Mouse (Mus musculus) embryonic facial prominence, embryonic 15.5 days (tissue): ENCODE measurements around the gene Abca3. TPM values are rescaled to one million over a fixed set of nuclear protein-coding genes. Genes with fewer than 3 reads are reported as not detected.

Experiments
- ATAC-seq: fragments of 200-750 bp; cut with Nextera tagmentation; 2 replicates; pipeline ENCODE4 v1.8.0; 2017; ENCODE audit warnings: low read depth, moderate TSS enrichment; ENCODE audit not compliant: insufficient number of reproducible peaks, low FRiP score, low TSS enrichment
- H3K27ac ChIP-seq: fragments of 300-500 bp; sonication (generic); replicated peaks from 2 replicates; pipeline ENCODE4 v1.5.1; 2015; ENCODE audit warnings: mild to moderate bottlenecking, inconsistent platforms
- H3K27me3 ChIP-seq: fragments of 300-500 bp; sonication (generic); 2 replicates; pipeline ENCODE4 v1.6.1; 2015; ENCODE audit warnings: inconsistent platforms
- H3K36me3 ChIP-seq: fragments of 300-500 bp; sonication (generic); 2 replicates; pipeline ENCODE4 v1.6.1; 2015; ENCODE audit warnings: mild to moderate bottlenecking, inconsistent platforms
- H3K4me1 ChIP-seq: fragments of 300-500 bp; sonication (generic); 2 replicates; pipeline ENCODE4 v1.6.1; 2015; ENCODE audit warnings: inconsistent platforms
- H3K4me2 ChIP-seq: fragments of 300-500 bp; sonication (generic); replicated peaks from 2 replicates; pipeline ENCODE4 v1.6.1; 2015; ENCODE audit warnings: mild to moderate bottlenecking, inconsistent platforms
- H3K4me3 ChIP-seq: fragments of 300-500 bp; sonication (generic); replicated peaks from 2 replicates; pipeline ENCODE4 v1.5.1; 2015; ENCODE audit warnings: mild to moderate bottlenecking, inconsistent platforms
- H3K9ac ChIP-seq: fragments of 300-500 bp; sonication (generic); 2 replicates; pipeline ENCODE4 v1.6.1; 2015; ENCODE audit warnings: inconsistent platforms
- H3K9me3 ChIP-seq: fragments of 300-500 bp; sonication (generic); replicated peaks from 2 replicates; pipeline ENCODE4 v1.6.1; 2016; ENCODE audit warnings: inconsistent platforms
- WGBS: fragments of 180-500 bp; shearing (Covaris S2); methylation state at CpG from one replicate; pipeline ENCODE4 v1.1.7; 2015; 5-methylcytosine and 5-hydroxymethylcytosine counted together
- polyA plus RNA-seq: library from polyadenylated mRNA; unstranded; fragments of >200 nt; fragmentation: Nextera tagmentation; extraction: Ambion mirVana; gene quantifications from 2 replicates; pipeline ENCODE4 v1.2.1, GENCODE M21; 2015

Gene Abca3
- polyA plus RNA-seq, 1 experiment from 2014 or later: 8.3 TPM

GRCm38 (mm10) chr17:24355284-24355683, 3.5 kb downstream of the Abca3 start:
- Histone ChIP-seq H3K36me3 (no peaks in the 10 kb centered on the region), H3K27me3 (peaks cover 14% of the 10 kb centered on the region), H3K9me3 (no peaks in the 10 kb centered on the region), H3K27ac (no peak overlapping the region), H3K4me2 (no peak overlapping the region), H3K4me3 (no peak overlapping the region), H3K9ac (no peak overlapping the region), H3K4me1 (peaks cover 19% of the 10 kb centered on the region)
- whole genome bisulfite sequencing: 80% methylated on average over 8 of the region's 8 CpGs
- no peak for ATAC-seq

- Histone ChIP-seq H3K4me2 (no peak overlapping the region), H3K9me3 (no peaks in the 10 kb centered on the region), H3K27ac (no peak overlapping the region), H3K4me3 (no peak overlapping the region), H3K27me3 (no peaks in the 10 kb centered on the region), H3K9ac (no peak overlapping the region), H3K36me3 (no peaks in the 10 kb centered on the region), H3K4me1 (no peaks in the 10 kb centered on the region)
- WGBS: 89% methylated on average over 8 of the region's 8 CpGs
- ATAC-seq: no peak
These were observed 7.3 kb downstream of the Abca3 start for GRCm38 (mm10) chr17:24359006-24359405.

GRCm38 (mm10) chr17:24359903-24360302, 8.2 kb downstream of the Abca3 start:
- Histone ChIP-seq H3K9ac (no peak overlapping the region), H3K36me3 (no peaks in the 10 kb centered on the region), H3K4me2 (no peak overlapping the region), H3K4me3 (no peak overlapping the region), H3K4me1 (no peaks in the 10 kb centered on the region), H3K9me3 (no peaks in the 10 kb centered on the region), H3K27ac (no peak overlapping the region), H3K27me3 (no peaks in the 10 kb centered on the region)
- WGBS: 76% methylated on average over 2 of the region's 2 CpGs
- no peak for ATAC-seq

GRCm38 (mm10) chr17:24360841-24361240, 9.1 kb downstream of the Abca3 start:
- Histone ChIP-seq H3K27me3 (no peaks in the 10 kb centered on the region), H3K9ac (no peak overlapping the region), H3K4me2 (no peak overlapping the region), H3K4me3 (no peak overlapping the region), H3K27ac (no peak overlapping the region), H3K9me3 (no peaks in the 10 kb centered on the region), H3K4me1 (no peaks in the 10 kb centered on the region), H3K36me3 (no peaks in the 10 kb centered on the region)
- 75% methylated on average over 8 of the region's 8 CpGs for WGBS
- ATAC-seq: no peak

- no peak overlapping the region for H3K9ac ChIP-seq
- no peaks in the 10 kb centered on the region for H3K4me1 ChIP-seq
- H3K36me3 ChIP-seq: no peaks in the 10 kb centered on the region
- H3K4me3 ChIP-seq: no peak overlapping the region
- WGBS: 85% methylated on average over 5 of the region's 5 CpGs
- no peaks in the 10 kb centered on the region for H3K27me3 ChIP-seq
- no peaks in the 10 kb centered on the region for H3K9me3 ChIP-seq
- no peak overlapping the region for H3K4me2 ChIP-seq
- ATAC-seq: no peak
- no peak overlapping the region for H3K27ac ChIP-seq
These were observed 9.5 kb downstream of the Abca3 start for GRCm38 (mm10) chr17:24361291-24361690.

- H3K4me3 ChIP-seq: no peak overlapping the region
- H3K36me3 ChIP-seq: peaks cover 10% of the 10 kb centered on the region; the same call in 1 of the 2 replicates
- H3K27me3 ChIP-seq: no peaks in the 10 kb centered on the region
- H3K9me3 ChIP-seq: no peaks in the 10 kb centered on the region
- WGBS: 79% methylated on average over 9 of the region's 9 CpGs
- H3K27ac ChIP-seq: no peak overlapping the region
- no peak for ATAC-seq
- H3K4me1 ChIP-seq: no peaks in the 10 kb centered on the region
- H3K4me2 ChIP-seq: no peak overlapping the region
- H3K9ac ChIP-seq: no peak overlapping the region
These were observed 10.8 kb downstream of the Abca3 start for GRCm38 (mm10) chr17:24362527-24362926.

- Histone ChIP-seq H3K9me3 (no peaks in the 10 kb centered on the region), H3K36me3 (peaks cover 10% of the 10 kb centered on the region; the same call in 1 of the 2 replicates), H3K4me2 (no peak overlapping the region), H3K27me3 (no peaks in the 10 kb centered on the region), H3K27ac (no peak overlapping the region), H3K4me1 (no peaks in the 10 kb centered on the region), H3K4me3 (no peak overlapping the region), H3K9ac (no peak overlapping the region)
- WGBS: 83% methylated on average over 9 of the region's 9 CpGs
- no peak for ATAC-seq
These were observed 12.7 kb downstream of the Abca3 start for GRCm38 (mm10) chr17:24364461-24364860.

- ATAC-seq: no peak
- H3K27ac ChIP-seq: no peak overlapping the region
- peaks cover 10% of the 10 kb centered on the region; the same call in 1 of the 2 replicates for H3K36me3 ChIP-seq
- H3K9me3 ChIP-seq: no peaks in the 10 kb centered on the region
- H3K27me3 ChIP-seq: no peaks in the 10 kb centered on the region
- H3K4me2 ChIP-seq: no peak overlapping the region
- no peak overlapping the region for H3K4me3 ChIP-seq
- 60% methylated on average over 13 of the region's 13 CpGs for WGBS
- H3K4me1 ChIP-seq: no peaks in the 10 kb centered on the region
- H3K9ac ChIP-seq: no peak overlapping the region
These were observed 14.1 kb downstream of the Abca3 start for GRCm38 (mm10) chr17:24365863-24366262.

- Histone ChIP-seq H3K4me2 (no peak overlapping the region), H3K27ac (no peak overlapping the region), H3K27me3 (no peaks in the 10 kb centered on the region), H3K9me3 (no peaks in the 10 kb centered on the region), H3K9ac (no peak overlapping the region), H3K36me3 (peaks cover 6% of the 10 kb centered on the region; the same call in 1 of the 2 replicates), H3K4me3 (no peak overlapping the region), H3K4me1 (no peaks in the 10 kb centered on the region)
- no peak for ATAC-seq
- 66% methylated on average over 5 of the region's 5 CpGs for WGBS
These were observed 23.5 kb downstream of the Abca3 start for GRCm38 (mm10) chr17:24375094-24375712.

- H3K4me2 ChIP-seq: no peak overlapping the region
- no peak for ATAC-seq
- no peak overlapping the region for H3K9ac ChIP-seq
- 91% methylated on average over 6 of the region's 6 CpGs for WGBS
- no peaks in the 10 kb centered on the region for H3K4me1 ChIP-seq
- H3K4me3 ChIP-seq: no peak overlapping the region
- no peak overlapping the region for H3K27ac ChIP-seq
- H3K9me3 ChIP-seq: no peaks in the 10 kb centered on the region
- H3K27me3 ChIP-seq: no peaks in the 10 kb centered on the region
- peaks cover 6% of the 10 kb centered on the region; the same call in 1 of the 2 replicates for H3K36me3 ChIP-seq
These were observed 24.1 kb downstream of the Abca3 start for GRCm38 (mm10) chr17:24375886-24376285.

- Histone ChIP-seq H3K4me2 (no peak overlapping the region), H3K4me1 (no peaks in the 10 kb centered on the region), H3K36me3 (peaks cover 9% of the 10 kb centered on the region; the same call in 1 of the 2 replicates), H3K4me3 (no peak overlapping the region), H3K27ac (no peak overlapping the region), H3K27me3 (no peaks in the 10 kb centered on the region), H3K9ac (no peak overlapping the region), H3K9me3 (no peaks in the 10 kb centered on the region)
- WGBS: 81% methylated on average over 2 of the region's 2 CpGs
- ATAC-seq: no peak
These were observed 26.7 kb downstream of the Abca3 start for GRCm38 (mm10) chr17:24378496-24378895.

- Histone ChIP-seq H3K4me3 (no peak overlapping the region), H3K4me1 (no peaks in the 10 kb centered on the region), H3K36me3 (peaks cover 6% of the 10 kb centered on the region; the same call in 1 of the 2 replicates), H3K27ac (no peak overlapping the region), H3K4me2 (no peak overlapping the region), H3K9me3 (no peaks in the 10 kb centered on the region), H3K9ac (no peak overlapping the region), H3K27me3 (no peaks in the 10 kb centered on the region)
- WGBS: 72% methylated on average over 8 of the region's 8 CpGs
- ATAC-seq: no peak
These were observed 32.0 kb downstream of the Abca3 start for GRCm38 (mm10) chr17:24383789-24384188.
